Mouse (Mus musculus) yolk sac, embryonic 10.5 days (tissue): ENCODE measurements at regions not wholly inside any gene's neighbourhood (a gene's known extent, or its start where the extent isn't known, plus 50 kb on each side); places are given as distances from the start of the nearest gene placed in this dataset.

Experiments
- DNase-seq: peaks from one replicate; pipeline ENCODE4 v3.0.0-alpha.2; 2017; ENCODE audit warnings: low spot score

GRCm38 (mm10) chr2:34038982-34039381, 151.2 kb upstream of the Mvb12b start:
- DNase-seq, result no peak

GRCm38 (mm10) chr2:34033212-34033611, 145.5 kb upstream of the Mvb12b start:
- DNase-seq, result no peak

GRCm38 (mm10) chr2:34031421-34031820, 143.7 kb upstream of the Mvb12b start:
- DNase-seq, result no peak

DNA sequence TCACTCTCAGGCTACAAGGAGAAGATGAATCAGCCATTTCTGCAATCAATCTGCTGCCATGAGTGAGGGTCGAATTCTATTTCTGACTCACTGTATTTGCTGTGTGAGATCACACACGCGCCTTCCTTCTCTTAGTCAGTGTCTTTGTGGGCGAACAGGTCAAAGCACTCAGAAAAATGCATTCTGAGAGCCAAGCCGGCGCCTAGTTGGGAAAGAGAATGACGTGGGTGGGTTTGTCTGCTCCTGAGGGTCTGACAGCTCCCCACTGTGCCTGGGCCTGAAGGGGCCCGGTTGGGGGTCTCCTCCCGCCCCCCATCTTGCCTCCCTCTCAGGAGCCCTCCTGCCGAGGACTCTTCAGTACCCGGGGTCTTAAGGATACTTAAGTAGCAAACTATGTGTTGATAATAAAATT, 143.3 kb upstream of the Mvb12b start:
- DNase-seq, result no peak

- peak; percentile 33 for DNase-seq
Observed at GRCm38 (mm10) chr2:34027445-34027844, 139.7 kb upstream of the Mvb12b start.

GRCm38 (mm10) chr2:34026566-34027360, 139.0 kb upstream of the Mvb12b start:
- no peak for DNase-seq

- DNase-seq, result no peak
Observed at GRCm38 (mm10) chr2:34025715-34026360, 138.1 kb upstream of the Mvb12b start.

GRCm38 (mm10) chr2:34017142-34017453, 129.4 kb upstream of the Mvb12b start:
- DNase-seq, result no peak

DNA sequence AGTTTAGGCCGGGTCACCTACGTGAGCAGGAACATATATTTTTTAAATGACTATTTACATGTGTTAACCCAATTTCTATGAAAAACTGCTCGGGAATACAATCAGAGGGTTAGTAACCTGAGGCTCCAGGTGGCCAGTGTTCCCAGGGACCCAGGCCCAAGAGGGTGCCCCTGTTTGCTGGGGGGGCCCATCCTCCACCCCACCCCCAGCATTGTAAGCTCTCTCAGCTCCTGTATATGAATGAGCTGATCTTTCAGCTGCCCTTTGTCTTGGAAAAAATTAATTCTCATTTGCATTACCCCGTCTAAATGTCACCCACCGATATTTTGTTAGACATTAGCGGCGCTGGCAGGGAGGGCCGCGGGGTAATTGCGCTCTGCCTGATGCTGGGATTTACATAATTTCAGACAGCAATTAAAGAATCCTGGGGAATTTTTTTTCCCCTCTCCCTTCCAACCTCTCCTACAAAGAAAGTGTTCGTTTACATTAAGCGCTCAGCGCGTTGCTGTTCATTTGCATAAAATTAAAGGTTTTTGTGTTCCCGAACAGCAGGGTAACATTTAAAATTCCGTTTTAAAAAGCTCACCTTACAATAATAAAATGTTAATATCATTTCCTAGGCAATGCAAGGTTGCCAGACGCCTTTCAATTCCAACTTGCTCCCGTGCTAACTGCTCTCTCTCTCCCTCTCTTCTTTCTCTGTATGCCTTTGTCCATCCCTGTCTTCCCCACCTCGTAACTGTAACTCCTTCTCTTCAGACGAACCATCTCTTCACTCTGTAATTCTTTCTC, 128.8 kb upstream of the Mvb12b start:
- DNase-seq, result no peak

DNA sequence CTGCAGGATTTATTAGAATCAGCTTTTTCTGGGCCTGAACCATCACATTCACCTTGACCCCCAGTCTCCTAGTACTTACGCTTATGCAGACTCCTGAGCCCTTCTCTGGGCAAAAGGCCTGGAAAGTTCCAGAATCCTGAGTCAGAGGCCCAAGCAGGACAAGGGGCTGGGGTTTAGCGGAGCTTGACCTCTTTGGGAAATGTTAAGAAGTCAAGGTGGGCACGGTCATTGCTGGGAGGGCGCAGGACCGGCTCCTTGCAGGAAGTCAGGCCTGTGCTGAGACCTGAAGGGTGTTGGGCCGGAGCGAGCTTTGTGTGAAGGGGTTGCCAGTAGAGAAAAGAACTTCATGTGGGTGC, 127.9 kb upstream of the Mvb12b start:
- no peak for DNase-seq

DNA sequence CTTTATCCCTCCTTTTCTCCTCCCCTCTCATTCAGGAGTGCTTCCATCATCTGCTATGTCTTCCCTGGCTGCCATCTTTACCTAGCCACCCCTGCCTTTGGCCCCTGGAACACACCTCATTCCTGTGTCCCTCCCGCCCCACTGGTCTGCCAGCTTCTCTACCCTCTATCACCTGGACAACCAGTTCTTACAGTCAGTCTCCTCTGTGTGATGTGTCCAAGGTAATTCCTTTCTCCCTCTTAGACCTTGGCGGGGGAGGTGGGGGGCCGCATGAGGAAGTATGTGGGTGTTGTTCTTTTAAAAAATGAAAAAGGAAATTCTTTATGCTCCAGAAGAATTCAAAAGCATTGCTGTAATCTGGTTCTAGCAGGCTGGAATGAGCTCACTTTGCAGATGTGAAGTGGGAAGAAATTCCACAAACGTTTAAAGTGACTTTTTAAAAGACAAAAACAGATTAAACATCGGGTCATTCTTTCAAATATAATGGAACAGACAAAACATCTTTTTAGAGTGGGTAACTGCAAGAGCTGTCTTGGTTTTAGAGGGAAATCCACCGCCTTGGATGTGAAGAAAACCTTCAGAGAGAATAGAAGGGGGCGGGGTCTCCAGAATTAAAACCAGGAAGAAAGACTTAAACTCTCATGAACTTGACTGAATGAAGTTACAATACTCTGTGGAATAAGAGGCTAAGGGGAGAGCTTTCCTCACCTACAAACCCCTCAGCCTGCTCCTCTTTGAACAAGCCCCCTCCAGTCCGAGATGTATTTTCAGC, 127.3 kb upstream of the Mvb12b start:
- no peak for DNase-seq

DNA sequence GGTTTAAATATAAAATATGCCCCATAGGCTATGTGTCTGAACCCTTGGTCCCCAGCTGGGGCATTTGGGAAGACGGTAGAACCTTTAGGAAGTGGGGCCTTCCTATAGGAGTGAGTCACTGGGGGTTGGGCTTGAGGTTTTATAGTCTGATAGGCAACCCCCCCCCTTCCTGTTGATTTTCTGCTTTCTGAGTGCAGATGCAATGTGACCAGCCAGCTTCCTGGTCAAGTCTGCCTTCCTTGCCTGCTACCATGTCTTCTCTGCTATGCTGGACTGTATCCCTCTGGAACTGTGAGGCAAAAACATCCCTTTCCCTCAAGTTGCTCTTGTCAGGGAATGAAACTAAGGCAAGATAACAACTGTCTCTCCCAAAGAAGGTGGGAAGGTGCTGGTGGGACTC, 122.4 kb upstream of the Mvb12b start:
- DNase-seq, result no peak

GRCm38 (mm10) chr2:34007916-34008315, 120.2 kb upstream of the Mvb12b start:
- no peak for DNase-seq

DNA sequence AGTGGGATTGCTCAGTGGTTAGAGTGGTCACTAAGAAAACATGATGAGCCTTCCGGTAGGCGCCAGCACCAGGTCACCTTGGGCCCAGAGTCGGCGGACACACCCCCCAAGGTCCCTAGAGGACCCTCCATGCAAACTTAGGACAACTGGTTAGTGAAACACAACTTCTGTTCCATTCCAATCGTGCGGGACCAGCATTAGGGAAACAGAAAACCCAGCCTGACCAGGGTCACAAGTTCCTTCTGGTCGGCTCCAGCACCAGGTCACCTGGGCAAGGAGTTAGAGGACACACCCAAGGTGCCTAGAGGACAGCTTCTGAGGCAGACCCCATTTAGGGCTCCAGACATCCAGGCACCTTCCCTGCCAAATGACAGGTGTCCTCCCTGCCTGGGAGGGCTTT, 109.4 kb upstream of the Mvb12b start:
- no peak for DNase-seq

- DNase-seq, result no peak
Observed at GRCm38 (mm10) chr2:33996331-33996730, 108.6 kb upstream of the Mvb12b start.

- no peak for DNase-seq
Observed at GRCm38 (mm10) chr2:33991299-33991698, 103.6 kb upstream of the Mvb12b start.

GRCm38 (mm10) chr2:33990711-33991110, 103.0 kb upstream of the Mvb12b start:
- DNase-seq, result no peak

GRCm38 (mm10) chr2:33989555-33990370, 102.0 kb upstream of the Mvb12b start:
- no peak for DNase-seq

- no peak for DNase-seq
Observed at GRCm38 (mm10) chr2:33986420-33986819, 98.7 kb upstream of the Mvb12b start.

GRCm38 (mm10) chr2:33985316-33985715, 97.6 kb upstream of the Mvb12b start:
- DNase-seq, result no peak

DNA sequence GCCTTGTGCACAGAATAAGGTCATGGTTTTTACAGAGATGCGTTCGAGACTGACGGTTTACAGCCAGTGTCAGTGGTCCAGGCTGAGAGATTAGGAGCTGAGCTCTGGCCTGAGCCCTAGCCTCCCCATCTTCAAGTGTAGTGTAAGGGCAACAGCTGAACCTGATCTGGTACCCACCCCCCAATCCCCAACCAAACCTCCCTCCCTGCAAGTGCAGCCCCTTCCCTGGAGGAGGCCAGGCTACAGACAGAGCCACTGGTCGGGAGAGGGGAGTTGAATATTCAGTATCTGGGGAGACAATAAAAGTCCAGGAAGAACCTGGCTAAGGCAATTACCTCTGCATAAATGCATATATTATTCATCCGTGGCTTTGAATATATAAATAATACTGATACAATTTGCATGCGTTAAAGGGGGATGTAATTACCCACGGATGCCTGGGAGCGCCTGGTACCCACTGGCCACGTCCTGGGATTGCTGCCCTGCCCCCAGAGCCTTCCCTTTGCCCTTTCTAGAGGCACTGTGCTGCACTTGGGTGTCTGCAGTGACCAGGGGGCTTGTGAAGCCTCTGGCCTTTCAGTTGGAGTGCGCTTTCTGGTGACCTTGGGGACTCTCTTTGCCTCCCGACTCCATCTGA, 95.5 kb upstream of the Mvb12b start:
- no peak for DNase-seq
